Mouse (Mus musculus): ENCODE measurements around the gene Gm9195. TPM values are rescaled to one million over a fixed set of nuclear protein-coding genes. Genes with fewer than 3 reads are reported as not detected.

Gene Gm9195
- not detected in 2 replicates for polyA plus RNA-seq (2016; fragmentation: Nextera tagmentation; extraction: Ambion mirVana)

DNA sequence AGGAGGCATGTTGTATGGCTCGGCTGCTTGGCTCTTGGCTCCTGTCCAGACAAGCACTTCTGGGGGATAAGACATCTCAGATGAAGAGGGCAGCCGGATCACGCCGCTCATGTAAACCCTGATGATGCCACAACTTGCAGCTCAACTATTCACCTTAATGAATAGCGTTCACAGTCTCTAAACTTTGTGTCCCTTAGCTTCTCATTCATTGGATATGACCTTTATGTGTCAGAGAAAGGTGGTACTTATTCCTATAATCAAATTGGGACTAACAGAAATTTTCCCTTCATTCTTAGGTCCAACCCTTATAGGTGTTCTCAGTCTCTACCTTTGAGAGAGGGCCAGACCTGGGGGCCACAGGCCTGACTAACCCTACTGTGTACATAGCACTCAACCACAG, at the start of gene Gm9195:
Gene Gm9195, minus strand, starts transcription at position 101 of the 400 bp plus-strand sequence.
- Histone ChIP-seq H3K27me3 (no peaks in the 10 kb centered on the region), H3K4me2 (replicated peaks) (no peak within 1 kb of the TSS), H3K9ac (replicated peaks) (no peak within 1 kb of the TSS), H3K4me3 (no peak within 1 kb of the TSS), H3K9me3 (no peaks in the 10 kb centered on the region), H3K4me1 (no peaks in the 10 kb centered on the region), H3K36me3 (no peaks in the 10 kb centered on the region), H3K27ac (replicated peaks) (no peak within 1 kb of the TSS)
- no peak for ATAC-seq (ENCODE audit: low FRiP score, low read depth)
- 90% methylated on average over 5 of the region's 5 CpGs for WGBS

GRCm38 (mm10) chr14:72536392-72537017, 44.9 kb upstream of the Gm9195 start:
- H3K27ac ChIP-seq (replicated peaks): no peak overlapping the region
- no peak overlapping the region for H3K9ac ChIP-seq (replicated peaks)
- H3K4me3 ChIP-seq: no peak overlapping the region
- no peak overlapping the region for H3K4me2 ChIP-seq (replicated peaks)
- peaks cover 22% of the 10 kb centered on the region for H3K27me3 ChIP-seq
- H3K36me3 ChIP-seq: peaks cover 21% of the 10 kb centered on the region; the same call in 1 of the 2 replicates
- H3K4me1 ChIP-seq: peaks cover 12% of the 10 kb centered on the region; the same call in 1 of the 2 replicates
- ATAC-seq (ENCODE audit: low FRiP score, low read depth): no peak
- no peaks in the 10 kb centered on the region for H3K9me3 ChIP-seq
- 88% methylated on average over 5 of the region's 5 CpGs for WGBS

- Histone ChIP-seq H3K4me2 (replicated peaks) (no peak overlapping the region), H3K27ac (replicated peaks) (no peak overlapping the region), H3K27me3 (peaks cover 40% of the 10 kb centered on the region), H3K36me3 (0 out of 2 replicates have a peak, but pooled peaks cover 3% of the 10 kb centered on the region), H3K9ac (replicated peaks) (no peak overlapping the region), H3K4me3 (no peak overlapping the region), H3K4me1 (peaks cover 12% of the 10 kb centered on the region; the same call in 1 of the 2 replicates), H3K9me3 (no peaks in the 10 kb centered on the region)
- 88% methylated on average over 7 of the region's 7 CpGs for WGBS
- no peak for ATAC-seq (ENCODE audit: low FRiP score, low read depth)
These were observed 42.2 kb upstream of the Gm9195 start for GRCm38 (mm10) chr14:72533862-72534261.

DNA sequence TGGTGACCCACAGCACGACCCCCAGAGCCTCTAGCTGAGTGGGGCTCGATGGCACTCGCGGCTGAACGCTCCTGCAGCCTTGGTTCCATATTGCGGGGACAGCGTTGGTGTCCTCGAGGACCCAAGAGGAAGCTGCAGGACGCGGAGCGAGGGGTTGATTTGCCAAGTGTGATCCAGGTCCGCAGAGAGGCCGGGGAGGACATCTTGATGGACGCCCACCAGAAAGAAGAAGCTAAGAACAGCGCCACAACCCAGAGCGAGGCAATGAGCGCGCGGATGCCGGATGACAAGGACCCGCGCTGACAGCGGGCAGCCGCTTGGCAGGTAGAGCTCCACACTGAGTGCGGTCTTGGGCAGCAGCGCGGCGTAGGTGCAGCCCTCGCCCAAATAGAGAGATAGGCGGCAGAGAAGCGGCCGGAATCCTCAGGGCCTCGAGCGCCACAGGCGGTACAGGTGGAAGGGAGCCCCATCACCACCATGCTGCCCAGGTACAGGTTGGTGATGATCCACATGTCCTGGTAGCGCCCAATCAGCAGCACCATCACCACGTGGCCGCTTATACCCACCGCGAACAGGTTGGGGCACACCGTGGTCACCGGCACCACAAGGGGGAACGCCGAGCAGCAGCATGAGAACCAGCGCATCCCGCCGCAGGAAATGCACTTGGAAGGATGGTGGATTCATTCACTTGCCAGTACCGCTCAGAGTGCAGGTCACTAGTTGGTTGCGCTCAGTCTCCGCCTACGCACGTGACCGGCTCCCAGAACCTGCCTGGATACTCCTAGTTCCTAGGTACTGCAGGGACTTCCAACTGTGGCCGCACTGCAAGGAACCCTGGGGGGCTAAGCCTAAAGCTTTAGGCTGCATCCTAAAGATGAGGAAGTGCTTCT, 40.6 kb upstream of the Gm9195 start:
- ATAC-seq (ENCODE audit: low FRiP score, low read depth): peak; percentile 64
- H3K9ac ChIP-seq (replicated peaks): peak overlapping the region; percentile 47
- H3K9me3 ChIP-seq: no peaks in the 10 kb centered on the region
- peaks cover 12% of the 10 kb centered on the region; the same call in 1 of the 2 replicates for H3K4me1 ChIP-seq
- peaks cover 40% of the 10 kb centered on the region for H3K27me3 ChIP-seq
- no peak overlapping the region for H3K27ac ChIP-seq (replicated peaks)
- H3K36me3 ChIP-seq: no peaks in the 10 kb centered on the region
- peak overlapping the region; percentile 49 for H3K4me3 ChIP-seq
- WGBS: 3% methylated on average over 54 of the region's 54 CpGs
- H3K4me2 ChIP-seq (replicated peaks): peak overlapping the region; percentile 96

- Histone ChIP-seq H3K4me3 (no peak overlapping the region), H3K9me3 (no peaks in the 10 kb centered on the region), H3K4me1 (peaks cover 6% of the 10 kb centered on the region; the same call in 1 of the 2 replicates), H3K4me2 (replicated peaks) (no peak overlapping the region), H3K36me3 (no peaks in the 10 kb centered on the region), H3K27me3 (peaks cover 24% of the 10 kb centered on the region), H3K27ac (replicated peaks) (no peak overlapping the region), H3K9ac (replicated peaks) (no peak overlapping the region)
- 86% methylated on average over 1 of the region's 1 CpGs for WGBS
- no peak for ATAC-seq (ENCODE audit: low FRiP score, low read depth)
These were observed 35.5 kb upstream of the Gm9195 start for GRCm38 (mm10) chr14:72527126-72527525.

DNA sequence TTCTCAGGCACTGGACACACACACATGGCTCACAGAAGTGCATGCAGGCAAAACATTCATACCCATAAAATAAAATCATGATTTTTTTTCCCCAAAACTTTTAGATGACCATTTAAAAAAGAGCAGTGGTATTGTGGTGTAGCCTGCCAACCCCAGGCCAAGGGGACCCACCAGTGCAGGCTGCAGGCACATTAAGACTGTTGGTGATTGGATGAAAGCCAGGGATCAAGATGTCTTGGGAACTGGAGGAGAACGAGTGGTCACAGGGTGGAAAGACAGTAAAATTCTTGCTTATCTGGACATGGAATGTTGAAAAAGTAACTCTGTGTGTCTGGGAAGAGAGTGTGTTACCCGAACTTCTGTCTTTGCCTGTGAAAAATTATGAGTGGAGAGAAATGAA, 27.9 kb upstream of the Gm9195 start:
- WGBS: 63% methylated on average over 2 of the region's 2 CpGs
- ATAC-seq (ENCODE audit: low FRiP score, low read depth): no peak
- H3K4me3 ChIP-seq: no peak overlapping the region
- H3K27me3 ChIP-seq: no peaks in the 10 kb centered on the region
- H3K4me1 ChIP-seq: no peaks in the 10 kb centered on the region
- H3K27ac ChIP-seq (replicated peaks): no peak overlapping the region
- no peak overlapping the region for H3K9ac ChIP-seq (replicated peaks)
- H3K9me3 ChIP-seq: no peaks in the 10 kb centered on the region
- no peak overlapping the region for H3K4me2 ChIP-seq (replicated peaks)
- H3K36me3 ChIP-seq: no peaks in the 10 kb centered on the region

DNA sequence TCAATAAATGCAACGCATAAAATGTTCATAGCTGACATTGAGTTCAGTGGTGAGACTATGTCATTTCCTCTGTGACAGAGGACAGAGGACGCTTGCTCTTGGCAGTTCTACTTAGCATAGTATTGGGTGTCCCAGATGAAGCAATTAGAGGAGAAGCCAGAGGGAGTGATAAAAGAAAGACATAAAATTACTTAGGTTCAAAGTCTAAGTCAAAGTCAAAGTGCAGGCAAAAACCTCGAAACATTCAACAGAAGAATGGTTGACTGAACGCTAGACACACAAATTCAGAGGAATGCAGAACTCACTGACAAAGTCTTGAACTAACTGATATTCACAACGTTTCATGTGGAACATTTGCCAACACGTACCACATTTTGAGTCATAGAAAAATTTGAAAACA, 27.1 kb upstream of the Gm9195 start:
- Histone ChIP-seq H3K9me3 (no peaks in the 10 kb centered on the region), H3K27ac (replicated peaks) (no peak overlapping the region), H3K36me3 (no peaks in the 10 kb centered on the region), H3K4me2 (replicated peaks) (no peak overlapping the region), H3K4me1 (no peaks in the 10 kb centered on the region), H3K4me3 (no peak overlapping the region), H3K27me3 (no peaks in the 10 kb centered on the region), H3K9ac (replicated peaks) (no peak overlapping the region)
- ATAC-seq (ENCODE audit: low FRiP score, low read depth): no peak
- 83% methylated on average over 6 of the region's 6 CpGs for WGBS

GRCm38 (mm10) chr14:72516376-72516775, 24.7 kb upstream of the Gm9195 start:
- Histone ChIP-seq H3K4me3 (no peak overlapping the region), H3K27me3 (no peaks in the 10 kb centered on the region), H3K9me3 (no peaks in the 10 kb centered on the region), H3K36me3 (no peaks in the 10 kb centered on the region), H3K9ac (replicated peaks) (no peak overlapping the region), H3K27ac (replicated peaks) (no peak overlapping the region), H3K4me1 (no peaks in the 10 kb centered on the region), H3K4me2 (replicated peaks) (no peak overlapping the region)
- 24% methylated on average over 5 of the region's 5 CpGs for WGBS
- peak; percentile 56; the same call in 1 of the 2 replicates for ATAC-seq (ENCODE audit: low FRiP score, low read depth)

DNA sequence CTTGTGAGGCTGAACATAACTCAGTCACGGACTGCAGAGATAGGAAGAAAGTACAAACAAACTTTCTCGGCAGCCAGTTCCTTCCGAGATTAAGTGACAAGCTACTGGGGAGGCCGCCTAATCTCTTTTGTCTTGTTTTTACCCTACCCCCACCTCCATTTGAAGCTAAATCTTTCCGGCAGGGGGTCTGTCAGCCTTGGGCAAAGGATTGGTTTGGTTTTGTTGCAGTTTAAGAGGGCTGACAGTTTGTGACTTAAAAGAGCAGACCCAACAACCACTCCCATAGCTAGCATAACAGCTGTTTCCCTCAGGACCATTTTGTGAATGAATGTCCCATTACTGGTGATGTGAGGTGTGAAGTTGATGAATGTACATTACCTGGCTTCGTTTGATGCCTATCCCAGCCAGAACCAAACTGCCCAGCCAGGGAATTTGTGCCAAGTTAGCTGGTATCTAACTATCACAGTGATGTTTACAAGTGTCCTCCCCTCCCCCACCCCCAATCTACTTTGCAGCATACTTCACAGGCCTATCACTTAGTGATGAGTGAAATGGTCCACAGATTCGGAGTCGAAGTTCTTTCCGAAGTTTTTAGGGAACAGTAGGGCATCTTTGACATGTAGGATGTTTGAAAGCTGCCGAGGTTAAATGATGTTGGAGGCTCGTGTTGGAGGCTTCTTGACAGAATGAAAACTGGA, 15.2 kb upstream of the Gm9195 start:
- Histone ChIP-seq H3K27ac (replicated peaks) (no peak overlapping the region), H3K4me1 (peaks cover 12% of the 10 kb centered on the region; the same call in 1 of the 2 replicates), H3K4me3 (peak overlapping the region; percentile 30), H3K9me3 (no peaks in the 10 kb centered on the region), H3K9ac (replicated peaks) (0 out of 2 replicates have a peak overlapping the region, but pooled peaks have one; percentile 16), H3K27me3 (0 out of 2 replicates have a peak, but pooled peaks cover 6% of the 10 kb centered on the region), H3K4me2 (replicated peaks) (peak overlapping the region; percentile 56), H3K36me3 (no peaks in the 10 kb centered on the region)
- peak; percentile 51 for ATAC-seq (ENCODE audit: low FRiP score, low read depth)
- 11% methylated on average over 11 of the region's 11 CpGs for WGBS

DNA sequence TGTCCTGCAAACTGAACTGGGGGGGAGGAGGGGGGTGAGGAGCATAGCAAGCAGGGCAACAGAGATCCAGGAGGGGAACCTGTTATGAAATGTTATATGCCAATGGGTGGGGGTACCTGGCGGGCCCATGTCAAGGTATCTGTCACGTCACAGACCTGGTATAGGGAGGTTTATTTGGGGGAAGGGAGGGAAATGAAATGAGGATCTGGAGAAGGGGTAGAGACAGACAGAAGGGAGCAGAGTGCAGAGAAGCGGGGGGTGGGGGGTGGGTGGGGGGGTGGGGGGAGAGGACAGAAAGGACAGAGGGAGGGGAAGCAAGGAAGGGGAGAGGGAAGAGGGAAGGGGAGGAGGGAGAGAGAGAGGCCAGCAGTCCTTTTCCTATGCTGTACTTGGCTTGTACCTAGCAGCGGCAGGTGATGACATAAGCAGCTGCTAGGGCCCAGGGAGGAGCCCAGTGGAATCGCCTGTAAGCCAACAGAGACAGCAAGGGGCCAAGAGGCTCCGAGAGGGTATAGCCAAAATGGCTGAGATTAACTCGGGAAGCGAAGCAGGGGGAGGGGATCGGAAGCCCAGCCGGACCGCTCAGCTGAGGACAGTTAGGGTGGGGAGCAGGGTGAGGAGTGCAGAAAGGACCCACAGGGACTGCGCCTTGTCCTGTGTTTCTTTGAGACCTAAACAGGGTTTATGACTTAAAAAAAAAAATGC, 14.5 kb upstream of the Gm9195 start:
- no peaks in the 10 kb centered on the region for H3K36me3 ChIP-seq
- H3K4me1 ChIP-seq: peaks cover 12% of the 10 kb centered on the region; the same call in 1 of the 2 replicates
- peak overlapping the region; percentile 30 for H3K4me3 ChIP-seq
- peak overlapping the region; percentile 56 for H3K4me2 ChIP-seq (replicated peaks)
- 3% methylated on average over 12 of the region's 12 CpGs for WGBS
- no peak overlapping the region for H3K27ac ChIP-seq (replicated peaks)
- 0 out of 2 replicates have a peak, but pooled peaks cover 6% of the 10 kb centered on the region for H3K27me3 ChIP-seq
- H3K9me3 ChIP-seq: no peaks in the 10 kb centered on the region
- peak; percentile 82 for ATAC-seq (ENCODE audit: low FRiP score, low read depth)
- H3K9ac ChIP-seq (replicated peaks): 0 out of 2 replicates have a peak overlapping the region, but pooled peaks have one; percentile 16

- Histone ChIP-seq H3K4me1 (peaks cover 12% of the 10 kb centered on the region; the same call in 1 of the 2 replicates), H3K9me3 (no peaks in the 10 kb centered on the region), H3K36me3 (no peaks in the 10 kb centered on the region), H3K4me2 (replicated peaks) (no peak overlapping the region), H3K4me3 (no peak overlapping the region), H3K27ac (replicated peaks) (no peak overlapping the region), H3K27me3 (0 out of 2 replicates have a peak, but pooled peaks cover 6% of the 10 kb centered on the region), H3K9ac (replicated peaks) (no peak overlapping the region)
- ATAC-seq (ENCODE audit: low FRiP score, low read depth): no peak
- 77% methylated on average over 1 of the region's 1 CpGs for WGBS
These were observed 13.3 kb upstream of the Gm9195 start for GRCm38 (mm10) chr14:72504985-72505384.
